Comparison of ENCODE assay signal across 17 mouse cellular contexts in genomic region chr19:15803131-15803889, GRCm38 (mm10).
A peak's percentile ranks its signal among the peaks of the same experiment; 100 is the strongest.
DNase-seq lines count a peak whose midpoint lies in the region; ATAC-seq and TF ChIP-seq lines count a peak whose summit lies in the region.
"Had no signal": no experiment of that assay in that cellular context is flagged by ENCODE, and none has a peak within 500 bp of the region (broad histone marks: within the 10 kb centered on the region; RNA-seq: fewer than 3 reads in every experiment).

No protein-coding gene starts in this region.

- peaks cover 44% of the 10 kb centered on the region for H3K27me3 ChIP-seq in forebrain, embryonic 12.5 days
- H3K27me3 ChIP-seq in midbrain, embryonic 13.5 days = peaks cover 59% of the 10 kb centered on the region

- no peak overlapping the region for H3K9ac ChIP-seq in forebrain, embryonic 12.5 days
- H3K9ac ChIP-seq in midbrain, embryonic 13.5 days (replicated peaks) = no peak overlapping the region
- H3K9ac ChIP-seq: heart, embryonic 13.5 days; kidney, embryonic 15.5 days; liver, embryonic 14.5 days; neural tube, embryonic 12.5 days had no signal

- no peaks in the 10 kb centered on the region for H3K9me3 ChIP-seq in forebrain, embryonic 12.5 days
- no peaks in the 10 kb centered on the region for H3K9me3 ChIP-seq in midbrain, embryonic 13.5 days
- H3K9me3 ChIP-seq: heart, embryonic 13.5 days; kidney, embryonic 15.5 days; limb, embryonic 10.5 days; neural tube, embryonic 12.5 days had no signal

- no peak for TF ChIP-seq CTCF in brain, embryonic 14.5 days (IDR thresholded peaks at IDR 0.05; ENCODE audit: borderline replicate concordance, extremely low read depth, insufficient read depth, insufficient read length)

- DNase-seq in Muller cell, postnatal 12 days (ENCODE audit: inconsistent ontology term) = peak; percentile 41
- peak; percentile 96 for DNase-seq in brain, embryonic 14.5 days (ENCODE audit: low read depth)
- DNase-seq in spleen, postnatal 4 days (ENCODE audit: low spot score in 2 of 2) = no peak
- DNase-seq in gastrocnemius, postnatal 10 days = no peak
- no peak for DNase-seq in right cerebral cortex, postnatal 4 days
- DNase-seq: cerebellum, postnatal 25 days; thymus, postnatal 4 days had no signal

- WGBS in forebrain, embryonic 12.5 days = 4% methylated on average over 8 of the region's 8 CpGs
- WGBS in midbrain, embryonic 13.5 days = 7% methylated on average over 8 of the region's 8 CpGs

- no peaks in the 10 kb centered on the region for H3K36me3 ChIP-seq in forebrain, embryonic 12.5 days (replicated peaks)
- no peaks in the 10 kb centered on the region for H3K36me3 ChIP-seq in midbrain, embryonic 13.5 days
- H3K36me3 ChIP-seq: heart, embryonic 13.5 days; kidney, embryonic 15.5 days; limb, embryonic 10.5 days; neural tube, embryonic 12.5 days had no signal

- ATAC-seq in forebrain, embryonic 12.5 days (ENCODE audit: low FRiP score) = peak; percentile 83
- ATAC-seq in midbrain, embryonic 13.5 days = peak; percentile 87
- ATAC-seq: Patski had no signal

- H3K4me3 ChIP-seq in forebrain, embryonic 12.5 days (replicated peaks) = no peak overlapping the region
- H3K4me3 ChIP-seq in midbrain, embryonic 13.5 days (replicated peaks) = no peak overlapping the region
- H3K4me3 ChIP-seq: heart, embryonic 13.5 days; kidney, embryonic 15.5 days; limb, embryonic 10.5 days; neural tube, embryonic 12.5 days had no signal

- no peak for TF ChIP-seq POLR2A in brain, embryonic 14.5 days (IDR thresholded peaks at IDR 0.05; ENCODE audit: borderline replicate concordance, extremely low read depth, insufficient read depth, insufficient read length, poor library complexity, severe bottlenecking)

- H3K27ac ChIP-seq in forebrain, embryonic 12.5 days = peak overlapping the region; percentile 91
- peak overlapping the region; percentile 76 for H3K27ac ChIP-seq in midbrain, embryonic 13.5 days
- H3K27ac ChIP-seq: heart, embryonic 13.5 days; kidney, embryonic 15.5 days; liver, embryonic 14.5 days; macrophage; neural tube, embryonic 12.5 days; stomach, postnatal 0 days had no signal

- peak overlapping the region; percentile 23 for H3K4me2 ChIP-seq in forebrain, embryonic 12.5 days
- H3K4me2 ChIP-seq in midbrain, embryonic 13.5 days (replicated peaks) = 0 out of 2 replicates have a peak overlapping the region, but pooled peaks have one; percentile 21
- H3K4me2 ChIP-seq: heart, embryonic 13.5 days; kidney, embryonic 15.5 days; neural tube, embryonic 12.5 days had no signal

- peaks cover 47% of the 10 kb centered on the region for H3K4me1 ChIP-seq in forebrain, embryonic 12.5 days
- H3K4me1 ChIP-seq in midbrain, embryonic 13.5 days (replicated peaks) = peaks cover 44% of the 10 kb centered on the region

Comparison
In these comparisons a context has a peak if more than half of its experiments do, and no peak if none do; other contexts are left out.
1. DNase-seq: peak in Muller cell, postnatal 12 days (single experiment) and brain, embryonic 14.5 days (single experiment); none in spleen, postnatal 4 days (0 of 2), gastrocnemius, postnatal 10 days (single experiment) and right cerebral cortex, postnatal 4 days (single experiment).